Comparison of ENCODE assay signal across 11 mouse cellular contexts in the genomic region with DNA sequence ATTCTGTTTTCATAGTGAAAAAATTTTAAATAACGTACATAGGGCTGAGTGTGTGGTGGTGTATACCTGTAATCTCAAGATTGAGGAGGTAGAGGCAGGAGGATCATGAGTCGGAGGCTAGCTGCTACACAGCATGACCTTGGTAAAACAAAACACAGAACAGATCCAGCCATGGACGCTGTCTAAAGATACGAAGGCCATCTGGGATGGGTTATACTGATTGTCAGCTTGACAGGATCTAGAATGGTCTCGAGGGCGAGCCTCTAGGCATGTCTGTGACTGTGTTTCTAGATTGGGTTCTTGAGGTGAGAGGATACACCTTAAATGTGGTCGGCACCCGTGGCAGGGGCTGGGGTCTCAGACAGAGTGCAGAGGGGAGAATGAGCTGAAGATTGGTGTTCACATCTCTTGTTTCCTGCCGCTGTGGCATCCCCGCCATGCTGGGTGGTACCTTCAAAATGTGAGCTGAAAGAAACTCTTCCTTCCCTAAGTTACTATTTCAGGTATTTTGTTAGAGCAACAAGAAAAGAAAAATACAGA.
"Had no signal": no experiment of that assay in that cellular context is flagged by ENCODE, and none has a peak within 500 bp of the region (broad histone marks: within the 10 kb centered on the region; RNA-seq: fewer than 3 reads in every experiment).

No protein-coding gene starts in this region.

- H3K9ac ChIP-seq: limb, embryonic 12.5 days; liver, embryonic 13.5 days; liver, postnatal 0 days; neural tube, embryonic 12.5 days had no signal

- DNase-seq: kidney, postnatal 10 days; kidney, postnatal 4 days; liver; liver, embryonic 13.5 days; liver, postnatal 0 days; midbrain, embryonic 14.5 days; thymus, postnatal 4 days had no signal

- H3K9me3 ChIP-seq: limb, embryonic 12.5 days; liver, embryonic 13.5 days; neural tube, embryonic 12.5 days had no signal

- H3K4me2 ChIP-seq: limb, embryonic 12.5 days; liver, embryonic 13.5 days; neural tube, embryonic 12.5 days had no signal

- H3K4me3 ChIP-seq: layer of hippocampus, adult 2 months; limb, embryonic 12.5 days; liver, embryonic 13.5 days; neural tube, embryonic 12.5 days had no signal

- H3K36me3 ChIP-seq: limb, embryonic 12.5 days; liver, embryonic 13.5 days; neural tube, embryonic 12.5 days had no signal

- ATAC-seq: liver, postnatal 0 days had no signal

- H3K27ac ChIP-seq: layer of hippocampus, adult 2 months; limb, embryonic 12.5 days; liver, embryonic 13.5 days; neural tube, embryonic 12.5 days; stomach, postnatal 0 days had no signal
